Mouse (Mus musculus) left cerebral cortex, adult 18-20 months (tissue): ENCODE results near the gene Fam71f2. TPM values are rescaled to one million over a fixed set of nuclear protein-coding genes. Genes with fewer than 3 reads are reported as not detected.
A peak's percentile ranks its signal among the peaks of the same experiment; 100 is the strongest.

Experiments used
- DNase-seq, 2 experiments: peaks; one replicate each; pipeline ENCODE4 v3.0.0; 2021 to 2022; ENCODE audit warnings: low spot score in 2 of 2, mixed read lengths in 1 of 2
- long read RNA-seq, 2 experiments: library from polyadenylated mRNA; stranded (forward); transcript quantifications; one replicate each; pipeline ENCODE4 v2.0.0; 2021
- total RNA-seq, 2 experiments: library from RNA; stranded (reverse); gene quantifications; 2 replicates each; pipeline ENCODE4 v1.2.3; 2021

Gene Fam71f2
- under 1 TPM in 1 of 2 experiments, not detected in 1; 0.81 TPM for total RNA-seq
- long read RNA-seq, experiment 1 = 0 reads
- long read RNA-seq, experiment 2 = 0 reads

- DNase-seq = no peak
Measured at GRCm38 (mm10) chr6:29279293-29279692, at the start of gene Fam71f2. TSS of gene Fam71f2 (plus strand) at chr6:29279593.

GRCm38 (mm10) chr6:29230386-29230785 lies 49.0 kb upstream of the Fam71f2 start:
- no peak for DNase-seq

GRCm38 (mm10) chr6:29231799-29232198 lies 47.6 kb upstream of the Fam71f2 start:
- DNase-seq = no peak

GRCm38 (mm10) chr6:29232321-29232720 lies 47.1 kb upstream of the Fam71f2 start:
- DNase-seq = no peak

GRCm38 (mm10) chr6:29233710-29234109 lies 45.7 kb upstream of the Fam71f2 start:
- DNase-seq = no peak

- DNase-seq = no peak
Measured at GRCm38 (mm10) chr6:29234272-29234671, 45.1 kb upstream of the Fam71f2 start.

- DNase-seq = peak in 1 of 2 experiments; percentile 61
Measured at GRCm38 (mm10) chr6:29240806-29241205, 38.6 kb upstream of the Fam71f2 start.

GRCm38 (mm10) chr6:29241697-29242096 lies 37.7 kb upstream of the Fam71f2 start:
- no peak for DNase-seq

GRCm38 (mm10) chr6:29242265-29242664 lies 37.1 kb upstream of the Fam71f2 start:
- DNase-seq = no peak

- no peak for DNase-seq
Measured at GRCm38 (mm10) chr6:29245272-29246120, 33.9 kb upstream of the Fam71f2 start.

- no peak for DNase-seq
Measured at GRCm38 (mm10) chr6:29246183-29246582, 33.2 kb upstream of the Fam71f2 start.

GRCm38 (mm10) chr6:29246585-29246984 lies 32.8 kb upstream of the Fam71f2 start:
- DNase-seq = no peak

GRCm38 (mm10) chr6:29247072-29247471 lies 32.3 kb upstream of the Fam71f2 start:
- DNase-seq = no peak

GRCm38 (mm10) chr6:29259418-29259817 lies 20.0 kb upstream of the Fam71f2 start:
- no peak for DNase-seq

- DNase-seq = no peak
Measured at GRCm38 (mm10) chr6:29261831-29262230, 17.6 kb upstream of the Fam71f2 start.

- DNase-seq = peak in 1 of 2 experiments; percentile 22
Measured at GRCm38 (mm10) chr6:29263650-29264455, 15.5 kb upstream of the Fam71f2 start.

- no peak for DNase-seq
Measured at GRCm38 (mm10) chr6:29264456-29264781, 15.0 kb upstream of the Fam71f2 start.

- DNase-seq = no peak
Measured at GRCm38 (mm10) chr6:29266936-29267335, 12.5 kb upstream of the Fam71f2 start.

GRCm38 (mm10) chr6:29269006-29269668 lies 10.3 kb upstream of the Fam71f2 start:
- DNase-seq = no peak

GRCm38 (mm10) chr6:29270961-29271360 lies 8.4 kb upstream of the Fam71f2 start:
- no peak for DNase-seq

GRCm38 (mm10) chr6:29272312-29273072 lies 6.9 kb upstream of the Fam71f2 start, which contains the start of gene Hilpda:
TSS of gene Hilpda (plus strand) at chr6:29272488.
- peak; percentile 85 to 90 for DNase-seq
